Mouse (Mus musculus): ENCODE data around the gene Wbp1l. TPM values are rescaled to one million over a fixed set of nuclear protein-coding genes. Genes with fewer than 3 reads are reported as not detected.
"Not testable (repeated sequence)": the region's sequence is repeated elsewhere in the genome, so short reads cannot be mapped to it uniquely, and the experiment has no call there.

The Wbp1l gene
- total RNA-seq (2021): 10 to 100 TPM; 40.5 to 45.8 TPM
- long read RNA-seq, experiment 1, transcript Wbp1l-201 (5 exons, 3,911 nt): minor isoform, 13 of 58 reads
- long read RNA-seq, experiment 1, transcript Wbp1l-204 (4 exons, 3,900 nt): major isoform, 16 of 58 reads
- long read RNA-seq, experiment 1, partial matches to known transcripts: 0 of 58 reads
- long read RNA-seq, experiment 1, other reads (novel, unspliced or antisense): 24 of 58 reads
- long read RNA-seq, experiment 2, transcript Wbp1l-201 (5 exons, 3,911 nt): major isoform, 15 of 51 reads
- long read RNA-seq, experiment 2, transcript Wbp1l-204 (4 exons, 3,900 nt): minor isoform, 11 of 51 reads
- long read RNA-seq, experiment 2, transcript Wbp1l-202 (4 exons, 3,865 nt): minor isoform, 5 of 51 reads
- long read RNA-seq, experiment 2, partial matches to known transcripts: 2 of 51 reads
- long read RNA-seq, experiment 2, other reads (novel, unspliced or antisense): 16 of 51 reads

DNA sequence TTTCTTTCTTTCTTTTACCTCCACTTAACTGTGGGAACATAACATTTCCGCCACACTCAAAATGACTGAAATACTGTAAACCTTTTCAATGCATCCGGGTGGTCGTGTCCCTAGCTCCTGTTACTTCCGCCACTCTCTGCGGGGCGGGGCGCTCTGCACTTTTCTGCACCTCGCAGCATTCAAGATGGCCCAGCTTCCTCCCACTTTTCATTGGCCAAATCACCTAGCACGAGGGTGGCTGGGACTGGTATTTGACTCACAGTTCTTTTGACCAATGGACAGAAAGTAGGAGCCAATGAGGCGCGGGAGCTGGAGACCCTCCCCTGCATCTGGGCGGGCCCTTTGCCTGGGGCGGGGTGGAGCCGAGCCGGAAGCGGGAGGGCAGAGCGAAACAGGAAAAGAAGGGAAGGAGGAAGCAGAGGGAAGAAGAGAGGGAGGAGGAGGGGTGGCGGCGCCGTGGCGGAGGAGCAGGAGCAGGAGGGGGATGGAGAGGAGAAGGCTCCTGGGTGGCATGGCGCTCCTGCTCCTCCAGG lies at the start of gene Wbp1l:
Gene Wbp1l (plus strand): TSS at position 365 of the 533 bp plus-strand sequence.
- DNase-seq (ENCODE audit: low spot score in 2 of 2): peak; percentile 97 to 99
- intact Hi-C loops (cut with DNase I): loop anchor here (10.0 kb wide), 1 partner anchor 266 kb away; no protein-coding TSS in a partner anchor

DNA sequence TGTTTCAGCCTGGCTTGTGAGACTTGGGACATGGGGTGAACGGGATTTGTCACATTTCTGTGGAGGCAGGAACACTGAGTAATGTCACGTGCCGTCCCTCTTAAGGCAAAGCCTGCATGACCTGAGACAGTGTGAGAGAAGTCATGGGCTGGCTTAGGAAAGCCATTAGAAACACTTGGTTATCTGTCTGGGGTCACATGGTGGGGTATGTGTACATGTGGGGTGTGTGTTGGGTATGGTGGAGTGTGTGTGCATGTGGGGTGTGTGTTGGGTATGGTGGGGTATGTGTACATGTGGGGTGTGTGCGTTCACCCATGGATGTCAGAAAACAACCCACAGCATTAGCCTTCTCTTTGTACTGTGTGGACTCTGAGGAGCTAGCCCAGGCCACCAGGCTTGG lies 48.5 kb upstream of the Wbp1l start:
- DNase-seq (ENCODE audit: low spot score in 2 of 2): no peak
- intact Hi-C loops (cut with DNase I): no loop called here

DNA sequence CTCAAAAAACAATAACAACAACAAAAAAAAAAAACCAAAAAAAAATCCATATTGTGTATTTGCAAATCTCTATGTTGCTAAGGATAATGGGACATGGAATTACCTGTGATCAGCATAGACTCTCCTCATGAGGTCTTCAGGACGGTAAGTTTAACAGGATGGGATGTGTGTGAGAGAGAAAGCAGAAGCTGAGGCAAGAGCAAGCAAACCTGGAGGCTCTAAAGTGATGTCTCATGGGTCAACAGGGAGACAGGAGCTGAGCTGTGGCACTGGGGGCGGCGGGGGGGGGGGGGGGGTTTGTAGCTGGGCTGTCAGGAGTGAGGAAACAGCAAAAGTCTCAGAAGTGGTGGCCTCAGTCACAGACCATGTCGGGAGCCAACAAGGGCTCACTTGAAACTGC lies 46.4 kb upstream of the Wbp1l start:
- DNase-seq (ENCODE audit: low spot score in 2 of 2): no peak
- intact Hi-C loops (cut with DNase I): no loop called here

DNA sequence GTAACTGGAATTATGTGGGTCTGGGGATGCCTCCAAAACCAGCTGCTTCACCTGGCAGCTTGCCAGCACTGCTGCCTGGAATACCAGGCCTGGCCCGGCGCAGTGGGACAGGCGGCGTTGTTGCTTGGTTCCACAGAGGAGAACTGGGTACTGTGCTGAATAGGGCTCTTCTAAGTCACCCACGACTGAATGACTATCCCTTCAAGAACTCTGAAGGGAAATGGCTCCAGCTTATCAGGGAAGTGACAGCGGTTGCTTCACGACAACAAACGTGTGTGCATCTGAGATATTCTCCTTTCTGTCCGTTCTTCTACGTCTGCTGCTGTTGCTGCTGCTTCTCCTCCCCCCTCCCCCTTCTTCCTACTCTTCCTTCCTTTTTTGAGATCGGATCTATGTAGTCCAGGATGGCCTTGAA lies 45.3 kb upstream of the Wbp1l start:
- intact Hi-C loops (cut with DNase I): no loop called here
- DNase-seq (ENCODE audit: low spot score in 2 of 2): peak; percentile 65 to 71

GRCm38 (mm10) chr19:46558009-46558408 lies 40.9 kb upstream of the Wbp1l start:
- intact Hi-C loops (cut with DNase I): no loop called here
- no peak for DNase-seq (ENCODE audit: low spot score in 2 of 2)

GRCm38 (mm10) chr19:46558631-46559030 lies 40.3 kb upstream of the Wbp1l start:
- no peak for DNase-seq (ENCODE audit: low spot score in 2 of 2)
- intact Hi-C loops (cut with DNase I): no loop called here

DNA sequence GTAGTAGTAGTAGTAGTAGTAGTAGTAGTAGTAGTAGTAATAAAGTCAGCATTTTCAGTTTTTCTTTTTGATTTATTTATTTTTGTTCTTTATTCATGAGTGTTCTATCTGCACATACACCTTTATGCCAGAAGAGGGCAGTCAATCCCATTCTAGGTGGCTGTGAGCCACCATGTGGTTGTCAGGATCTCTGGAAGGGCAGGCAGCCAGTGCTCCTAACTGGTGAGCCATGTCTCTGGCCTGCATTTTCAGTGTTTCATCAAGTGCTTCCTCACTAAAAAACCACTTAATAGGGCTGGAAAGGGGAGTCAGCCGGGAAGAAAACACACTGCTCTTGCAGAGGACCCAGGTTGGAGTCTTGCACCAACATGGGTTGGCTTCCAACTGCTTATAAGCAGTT lies 36.8 kb upstream of the Wbp1l start:
- intact Hi-C loops (cut with DNase I): no loop called here
- DNase-seq (ENCODE audit: low spot score in 2 of 2): peak; percentile 62

GRCm38 (mm10) chr19:46562581-46563515 lies 36.0 kb upstream of the Wbp1l start:
- intact Hi-C loops (cut with DNase I): no loop called here
- no peak for DNase-seq (ENCODE audit: low spot score in 2 of 2)

DNA sequence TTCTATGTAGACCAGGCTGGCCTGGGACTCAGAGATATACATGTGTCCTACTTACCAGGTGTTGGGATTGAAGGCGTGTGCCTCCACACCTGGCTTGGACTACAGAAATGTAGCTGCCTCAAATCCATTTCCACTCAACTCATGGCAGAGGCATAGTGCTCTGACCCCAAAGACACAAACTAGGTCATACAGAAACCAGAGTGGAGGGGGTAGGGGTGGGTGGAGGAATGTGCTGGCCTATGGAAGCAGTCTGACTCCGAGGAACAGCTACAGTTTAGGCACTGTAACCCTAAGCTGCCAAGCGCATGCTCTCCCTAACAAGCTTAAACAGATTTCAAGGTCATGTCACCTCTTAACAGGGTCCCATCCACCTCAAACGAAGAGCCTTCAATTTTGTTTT lies 35.3 kb upstream of the Wbp1l start:
- no peak for DNase-seq (ENCODE audit: low spot score in 2 of 2)
- intact Hi-C loops (cut with DNase I): no loop called here

DNA sequence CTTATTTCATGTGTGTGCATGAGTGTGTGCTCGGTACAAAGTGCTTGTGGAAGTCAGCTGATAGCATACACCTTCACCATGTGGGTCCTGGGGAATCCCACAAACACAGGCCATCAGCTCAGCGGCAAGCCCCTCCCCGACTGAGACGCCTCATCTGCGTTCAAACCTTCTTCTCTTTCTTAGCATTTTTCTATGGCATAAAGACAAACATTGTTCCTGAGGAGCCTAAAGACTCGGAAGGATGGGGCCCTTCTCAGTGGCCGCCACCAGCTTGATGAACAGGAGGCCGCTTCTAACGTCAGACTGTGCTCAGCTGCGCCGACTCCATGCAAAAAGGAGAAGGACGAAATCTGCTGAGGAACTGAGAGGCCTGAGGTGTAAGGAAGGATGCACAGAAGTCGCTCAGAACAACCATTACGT lies 34.8 kb upstream of the Wbp1l start:
- intact Hi-C loops (cut with DNase I): no loop called here
- DNase-seq (ENCODE audit: low spot score in 2 of 2): no peak

GRCm38 (mm10) chr19:46571211-46571877 lies 27.5 kb upstream of the Wbp1l start:
- intact Hi-C loops (cut with DNase I): not testable (repeated sequence)

DNA sequence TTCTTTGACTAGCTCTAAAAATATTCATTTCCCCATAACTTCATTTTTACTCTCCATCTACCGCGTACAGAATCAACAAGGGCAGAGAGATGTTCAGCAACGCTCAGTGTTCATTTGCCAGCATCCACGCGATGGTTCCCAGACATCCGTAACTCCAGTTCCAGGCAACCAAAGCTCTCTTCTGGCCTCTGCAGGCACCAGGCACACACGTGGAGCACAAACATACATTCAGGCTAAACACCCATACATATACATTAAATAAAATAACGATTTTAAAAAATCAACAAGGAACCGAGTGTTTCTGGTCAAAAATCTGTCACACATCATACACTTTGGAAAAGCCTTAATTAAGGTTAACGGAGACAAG lies 27.0 kb upstream of the Wbp1l start:
- intact Hi-C loops (cut with DNase I): loop anchor here (2.0 kb wide), 1 partner anchor 69 kb away; no protein-coding TSS in a partner anchor
- no peak for DNase-seq (ENCODE audit: low spot score in 2 of 2)

More at GRCm38 (mm10) chr19:46571211-46571877, 27.5 kb upstream of the Wbp1l start:
- not testable (repeated sequence) for DNase-seq (ENCODE audit: low spot score in 2 of 2)

GRCm38 (mm10) chr19:46572548-46572947 lies 26.3 kb upstream of the Wbp1l start:
- peak; percentile 23 to 43 for DNase-seq (ENCODE audit: low spot score in 2 of 2)
- intact Hi-C loops (cut with DNase I): loop anchor here (2.0 kb wide), 1 partner anchor 70 kb away; no protein-coding TSS in a partner anchor

DNA sequence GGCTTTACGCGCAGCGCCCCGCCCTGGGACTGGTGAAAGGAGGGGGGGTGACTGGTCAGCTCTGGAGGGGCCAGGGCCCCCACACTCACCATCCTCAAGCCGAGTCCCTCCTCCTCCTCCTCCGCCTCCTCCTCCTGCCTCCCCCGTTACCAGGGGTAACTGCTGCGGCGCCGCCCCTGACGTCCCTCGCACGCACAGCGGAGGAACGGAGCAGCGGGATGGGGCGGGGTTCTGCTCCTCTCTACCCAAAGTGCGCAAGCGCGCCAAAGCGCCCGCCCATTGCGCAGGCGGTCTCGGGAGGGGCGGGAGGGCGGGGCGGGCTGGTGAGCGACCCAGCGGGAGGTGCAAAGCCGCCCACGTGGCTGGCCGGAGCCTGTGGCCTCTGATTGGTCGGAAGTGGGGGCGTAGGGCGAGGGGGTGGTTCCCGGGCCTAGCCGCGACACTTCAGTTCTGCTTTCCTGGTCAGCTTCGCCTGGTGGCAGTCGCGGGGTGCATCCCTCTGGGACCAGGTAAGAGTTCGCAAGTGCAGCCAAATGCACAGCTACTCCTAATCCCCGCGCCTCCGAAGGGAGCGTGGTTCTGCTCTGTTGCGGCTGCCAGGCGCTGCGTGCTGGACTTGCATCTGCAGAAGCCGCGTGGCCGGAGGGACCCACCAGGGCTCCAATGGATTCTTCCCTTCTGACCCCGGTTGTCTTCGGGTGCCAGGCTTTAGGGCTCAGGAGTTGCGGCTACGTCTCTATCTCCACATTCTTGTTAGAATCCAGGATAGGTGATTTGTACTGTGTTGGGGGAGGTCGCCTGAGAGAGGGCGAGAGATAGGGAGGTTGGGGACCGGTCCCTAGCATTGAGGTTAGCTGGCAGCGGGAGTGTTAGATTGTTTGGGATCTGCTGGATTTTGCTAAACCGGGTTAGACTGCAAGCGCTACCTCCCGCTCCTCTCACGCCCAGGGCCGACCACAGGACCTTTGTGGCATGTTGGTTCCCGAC lies 25.6 kb upstream of the Wbp1l start, which contains the start of the genes Arl3 and Sfxn2:
Gene Arl3 (minus strand): TSS at position 248 of the 987 bp plus-strand sequence.
Gene Sfxn2 (plus strand): TSS at position 415 of the 987 bp plus-strand sequence.
- intact Hi-C loops (cut with DNase I): loop anchor here (2.0 kb wide), 1 partner anchor 70 kb away; no protein-coding TSS in a partner anchor
- peak; percentile 95 to 96 for DNase-seq (ENCODE audit: low spot score in 2 of 2)

GRCm38 (mm10) chr19:46573990-46574389 lies 24.9 kb upstream of the Wbp1l start:
- intact Hi-C loops (cut with DNase I): loop anchor here (2.0 kb wide), 1 partner anchor 71 kb away; no protein-coding TSS in a partner anchor
- no peak for DNase-seq (ENCODE audit: low spot score in 2 of 2)

DNA sequence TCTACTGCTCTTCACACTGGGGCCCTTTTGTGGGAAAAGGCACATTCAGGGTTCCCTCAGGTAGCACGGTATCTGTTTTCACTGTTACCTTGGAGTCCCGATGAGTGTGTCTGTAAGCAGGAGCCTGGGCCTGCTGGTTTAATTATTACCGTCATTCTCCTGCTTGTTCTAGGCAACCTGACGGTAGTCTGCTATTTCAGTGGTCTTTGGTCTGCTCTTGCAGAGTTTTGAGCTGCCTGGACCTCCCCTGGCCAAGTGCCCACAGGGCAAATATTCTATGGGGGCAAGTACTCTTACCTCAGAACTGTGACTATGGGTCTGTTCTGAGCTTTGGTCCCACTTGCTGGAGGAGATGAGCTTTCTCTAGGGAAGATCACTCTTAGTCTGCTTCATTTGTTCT lies 23.7 kb upstream of the Wbp1l start:
- no peak for DNase-seq (ENCODE audit: low spot score in 2 of 2)
- intact Hi-C loops (cut with DNase I): no loop called here

DNA sequence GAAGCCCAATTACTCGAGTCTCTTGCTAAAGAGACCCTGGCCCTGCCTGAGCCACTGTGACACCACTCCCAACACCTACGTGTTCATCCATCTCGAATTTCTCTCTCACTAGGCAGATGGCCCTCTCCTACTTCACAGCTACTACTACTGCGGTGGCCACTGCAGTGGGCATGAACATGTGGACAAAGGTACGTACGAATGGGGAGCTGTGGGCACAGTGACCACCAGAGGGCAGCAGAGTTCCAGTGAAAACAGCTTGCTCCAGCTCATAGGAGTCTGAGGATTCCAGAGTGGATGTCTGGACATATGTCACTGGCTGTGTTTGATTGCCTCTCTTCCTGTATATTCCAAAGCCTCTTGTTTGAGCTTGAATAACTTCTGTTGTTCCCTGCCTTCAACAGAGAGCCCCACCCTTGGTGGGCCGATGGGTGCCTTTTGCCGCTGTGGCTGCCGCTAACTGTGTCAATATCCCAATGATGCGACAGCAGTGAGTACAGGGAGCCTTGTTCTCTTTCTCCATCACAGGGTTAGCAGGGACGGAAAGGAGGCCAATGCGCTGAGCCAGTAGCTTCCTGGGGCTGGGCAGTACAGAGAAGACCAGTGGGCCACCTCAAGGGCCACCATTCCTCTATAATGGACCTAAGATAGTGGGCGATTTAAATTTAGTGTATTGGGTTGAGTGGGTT lies 10.9 kb upstream of the Wbp1l start:
- intact Hi-C loops (cut with DNase I): loop anchor here (2.0 kb wide), 1 partner anchor 151 kb away; no protein-coding TSS in a partner anchor
- DNase-seq (ENCODE audit: low spot score in 2 of 2): peak; percentile 87 to 92
